14 mouse cellular contexts compared by ENCODE assay signal in the genomic region with DNA sequence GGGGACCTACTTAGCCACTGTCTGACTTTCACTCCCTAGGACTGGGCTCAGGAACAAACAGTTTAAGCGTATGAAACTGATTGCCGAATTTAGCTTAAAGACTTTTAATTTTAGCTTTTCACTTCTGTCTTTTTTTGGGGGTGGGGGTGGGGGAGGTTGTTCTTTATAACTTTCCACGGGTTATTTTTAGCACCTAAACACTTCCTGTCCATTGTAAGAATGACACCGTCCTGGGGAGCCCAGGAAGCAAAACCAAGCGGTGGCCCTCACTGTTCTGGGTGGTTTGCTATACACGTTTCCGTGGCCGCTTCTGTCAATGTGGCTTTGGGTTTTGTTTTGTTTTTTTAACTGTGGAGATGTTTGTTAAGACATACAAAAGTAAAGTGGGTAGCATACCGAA. TPM values are rescaled to one million over a fixed set of nuclear protein-coding genes. Genes with fewer than 3 reads are reported as not detected.
DNase-seq lines count a peak whose midpoint lies in the region; ATAC-seq and TF ChIP-seq lines count a peak whose summit lies in the region.
"Had no signal": no experiment of that assay in that cellular context is flagged by ENCODE, and none has a peak within 500 bp of the region (broad histone marks: within the 10 kb centered on the region; RNA-seq: fewer than 3 reads in every experiment).

No protein-coding gene starts in this region.

- DNase-seq in layer of hippocampus, adult 9-11 months, result peak; percentile 32
- no peak for DNase-seq in layer of hippocampus, postnatal 25 days (ENCODE audit: extremely low spot score in 1 of 2, low spot score in 1 of 2)
- DNase-seq in CD4-positive, CD25-positive, alpha-beta regulatory T cell, adult 2 months (ENCODE audit: low read depth, low spot score), result peak; percentile 57
- DNase-seq in naive thymus-derived CD4-positive, alpha-beta T cell, adult 2 months (ENCODE audit: low read depth), result peak; percentile 57
- no peak for DNase-seq in gastrocnemius, postnatal 25 days
- no peak for DNase-seq in layer of hippocampus, adult 2 months (ENCODE audit: low spot score in 2 of 2)
- DNase-seq: adrenal gland, postnatal 36 days; cerebellum, adult 2 months; embryo, embryonic 11 days; left cerebral cortex, postnatal 4 days had no signal

- H3K4me3 ChIP-seq in layer of hippocampus, adult 2 months, result no peak overlapping the region
- H3K4me3 ChIP-seq: erythroblast, embryonic 14.5 days had no signal

- no peak overlapping the region for H3K27ac ChIP-seq in layer of hippocampus, adult 2 months
- H3K27ac ChIP-seq: liver, embryonic 14.5 days; macrophage had no signal

- no peak for TF ChIP-seq CTCF in layer of hippocampus, adult 2 months (conservative IDR thresholded peaks at IDR 0.05)

- ATAC-seq in activated CD4-positive, CD25-positive, alpha-beta regulatory T cell, adult 4 months, result peak; percentile 58

RNA-seq across cellular contexts. Expression of gene Lrmp, which starts 14.5 kb away (rescaled TPM):
- total RNA-seq in layer of hippocampus, postnatal 25 days (2021), result 1 to 10 TPM; 3.9 to 5.8 TPM
- 100 to 1,000 TPM; 110 to 124 TPM for polyA plus RNA-seq in activated CD4-positive, CD25-positive, alpha-beta regulatory T cell, adult 4 months (2017; shearing (Covaris generic))
- 1 to 10 TPM; 1.0 to 1.2 TPM for total RNA-seq in gastrocnemius, postnatal 25 days (2021)
- 1 to 10 TPM; 3.8 to 6.1 TPM for total RNA-seq in layer of hippocampus, adult 2 months (2021)

RNA-seq across cellular contexts. Expression of gene Bcat1, which starts 24.9 kb away (rescaled TPM):
- 100 to 1,000 TPM in 1 of 2 experiments, 10 to 100 TPM in 1; 89.6 to 103 TPM for total RNA-seq in layer of hippocampus, postnatal 25 days (2021)
- 10 to 100 TPM; 13.0 to 15.1 TPM for polyA plus RNA-seq in activated CD4-positive, CD25-positive, alpha-beta regulatory T cell, adult 4 months (2017; shearing (Covaris generic))
- total RNA-seq in gastrocnemius, postnatal 25 days (2021), result 1 to 10 TPM; 3.4 to 3.7 TPM
- 100 to 1,000 TPM in 1 of 2 experiments, 10 to 100 TPM in 1; 96.8 to 105 TPM for total RNA-seq in layer of hippocampus, adult 2 months (2021)
- polyA plus RNA-seq: erythroblast, embryonic 14.5 days; macrophage had no signal

Comparison
In these comparisons a context has a peak if more than half of its experiments do, and no peak if none do; other contexts are left out.
1. DNase-seq: peak in layer of hippocampus, adult 9-11 months (single experiment), CD4-positive, CD25-positive, alpha-beta regulatory T cell, adult 2 months (single experiment) and naive thymus-derived CD4-positive, alpha-beta T cell, adult 2 months (single experiment); none in layer of hippocampus, postnatal 25 days (0 of 2), gastrocnemius, postnatal 25 days (single experiment) and layer of hippocampus, adult 2 months (0 of 2).
2. RNA of gene Bcat1, which starts 24.9 kb away (total RNA-seq): 96.8 to 105 TPM in layer of hippocampus, adult 2 months and 89.6 to 103 TPM in layer of hippocampus, postnatal 25 days; 3.4 to 3.7 TPM in gastrocnemius, postnatal 25 days; every median in the first group is over 10 times any median in the second.